Mouse (Mus musculus): ENCODE data around the gene Ppif. TPM values are rescaled to one million over a fixed set of nuclear protein-coding genes. Genes with fewer than 3 reads are reported as not detected.

Ppif gene
- polyA plus RNA-seq, 1 experiment from 2014 or later, result 93.7 TPM

GRCm38 (mm10) chr14:25665314-25665970 is 28.5 kb upstream of the Ppif start:
- H3K36me3 ChIP-seq, result peaks cover 70% of the 10 kb centered on the region
- H3K9ac ChIP-seq, result peak overlapping the region; percentile 28; the same call in 1 of the 2 replicates
- no peak overlapping the region for H3K4me3 ChIP-seq
- no peak overlapping the region for H3K4me2 ChIP-seq
- no peaks in the 10 kb centered on the region for H3K27me3 ChIP-seq (replicated peaks)
- H3K27ac ChIP-seq (replicated peaks), result peak overlapping the region; percentile 73
- 60% methylated on average over 19 of the region's 19 CpGs for WGBS
- H3K4me1 ChIP-seq, result peaks cover 49% of the 10 kb centered on the region
- no peaks in the 10 kb centered on the region for H3K9me3 ChIP-seq
- ATAC-seq (ENCODE audit: extremely low read depth, insufficient number of reproducible peaks, low FRiP score, low TSS enrichment), result no peak

DNA sequence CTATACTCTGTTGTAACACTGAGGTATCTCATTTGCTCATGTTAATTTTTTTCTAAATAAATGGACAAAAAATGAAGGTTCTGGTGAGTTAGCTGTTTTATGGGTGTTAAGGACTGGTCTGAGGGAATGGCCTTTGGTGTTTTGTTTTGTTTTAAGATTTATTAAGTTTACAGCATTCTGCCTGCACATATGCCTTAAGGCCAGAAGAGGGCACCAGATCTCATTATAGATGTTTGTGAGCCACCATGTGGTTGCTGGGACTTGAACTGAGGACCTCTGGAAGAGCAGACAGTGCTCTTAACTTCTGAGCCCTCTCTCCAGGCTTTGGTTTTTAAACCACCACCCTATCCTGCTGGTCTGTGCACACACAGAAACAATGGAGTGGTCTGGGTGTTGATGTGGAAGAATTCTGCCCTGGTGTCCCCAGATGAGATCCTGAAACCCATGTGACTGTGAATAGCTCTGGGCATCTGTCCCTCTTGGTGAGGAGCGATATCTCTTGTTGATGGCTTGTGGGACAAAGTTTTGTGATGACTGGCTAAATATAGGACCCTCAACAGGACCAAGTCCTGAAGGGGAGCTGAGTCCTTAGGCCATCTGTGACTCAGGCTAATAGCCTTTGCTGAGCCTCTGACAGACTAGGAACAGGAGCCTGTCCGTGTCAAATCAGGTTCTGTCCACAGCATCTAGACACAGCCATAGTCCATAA is 27.1 kb upstream of the Ppif start:
- H3K4me1 ChIP-seq, result peaks cover 46% of the 10 kb centered on the region
- ATAC-seq (ENCODE audit: extremely low read depth, insufficient number of reproducible peaks, low FRiP score, low TSS enrichment), result peak; percentile 35
- no peak overlapping the region for H3K4me2 ChIP-seq
- WGBS, result 38% methylated on average over 2 of the region's 2 CpGs
- H3K4me3 ChIP-seq, result no peak overlapping the region
- peak overlapping the region; percentile 92 for H3K27ac ChIP-seq (replicated peaks)
- peaks cover 56% of the 10 kb centered on the region for H3K36me3 ChIP-seq
- no peaks in the 10 kb centered on the region for H3K9me3 ChIP-seq
- no peaks in the 10 kb centered on the region for H3K27me3 ChIP-seq (replicated peaks)
- 0 out of 2 replicates have a peak overlapping the region, but pooled peaks have one; percentile 38 for H3K9ac ChIP-seq

DNA sequence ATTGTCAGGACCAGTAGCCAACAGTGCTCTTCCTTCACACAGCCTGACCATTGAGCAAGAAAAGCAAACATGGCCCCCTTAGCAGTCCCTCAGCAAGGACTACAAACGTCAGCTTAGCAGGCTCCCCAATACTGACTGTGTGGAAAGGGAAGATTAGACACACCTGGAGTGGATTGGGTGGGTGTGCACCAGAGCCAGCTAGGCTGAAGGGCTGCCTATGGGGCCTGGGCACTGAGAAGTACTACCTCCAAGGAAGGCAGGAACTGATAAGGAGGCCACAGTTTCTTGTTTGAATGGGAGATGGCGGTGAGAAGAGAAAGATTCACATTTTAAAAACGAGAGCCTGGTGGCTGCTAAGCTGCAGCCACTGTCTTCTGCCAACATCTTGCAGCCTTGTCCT is 26.4 kb upstream of the Ppif start:
- peaks cover 49% of the 10 kb centered on the region for H3K36me3 ChIP-seq
- peak overlapping the region; percentile 38; the same call in 1 of the 2 replicates for H3K9ac ChIP-seq
- no peak for ATAC-seq (ENCODE audit: extremely low read depth, insufficient number of reproducible peaks, low FRiP score, low TSS enrichment)
- no peak overlapping the region for H3K4me2 ChIP-seq
- no peak overlapping the region for H3K4me3 ChIP-seq
- H3K27ac ChIP-seq (replicated peaks), result peak overlapping the region; percentile 92
- no peaks in the 10 kb centered on the region for H3K9me3 ChIP-seq
- H3K27me3 ChIP-seq (replicated peaks), result no peaks in the 10 kb centered on the region
- H3K4me1 ChIP-seq, result peaks cover 46% of the 10 kb centered on the region
- 38% methylated on average over 3 of the region's 3 CpGs for WGBS

DNA sequence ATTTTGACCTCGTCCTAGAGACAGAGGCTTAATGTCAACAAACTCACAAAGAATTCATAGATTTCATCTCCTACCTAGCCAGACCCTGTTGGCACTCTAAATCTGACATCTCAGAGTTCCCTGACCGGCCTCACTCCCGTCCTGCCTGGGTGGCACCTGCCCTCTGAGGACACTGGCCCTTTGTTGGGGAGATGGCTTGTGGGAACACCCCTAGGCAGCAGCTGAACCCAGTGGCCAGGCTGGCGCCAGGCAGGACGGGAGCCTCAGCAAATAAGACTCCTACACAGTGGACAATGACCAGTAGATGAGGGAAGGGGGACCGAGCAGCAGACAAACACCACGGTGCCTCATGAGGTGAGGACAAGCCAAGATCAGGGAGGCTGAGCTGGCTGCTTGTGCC is 14.3 kb upstream of the Ppif start:
- Histone ChIP-seq H3K9me3 (no peaks in the 10 kb centered on the region), H3K27ac (replicated peaks) (no peak overlapping the region), H3K4me3 (no peak overlapping the region), H3K9ac (no peak overlapping the region), H3K27me3 (replicated peaks) (no peaks in the 10 kb centered on the region), H3K4me2 (no peak overlapping the region), H3K4me1 (0 out of 2 replicates have a peak, but pooled peaks cover 8% of the 10 kb centered on the region), H3K36me3 (no peaks in the 10 kb centered on the region)
- no peak for ATAC-seq (ENCODE audit: extremely low read depth, insufficient number of reproducible peaks, low FRiP score, low TSS enrichment)
- 63% methylated on average over 7 of the region's 7 CpGs for WGBS

DNA sequence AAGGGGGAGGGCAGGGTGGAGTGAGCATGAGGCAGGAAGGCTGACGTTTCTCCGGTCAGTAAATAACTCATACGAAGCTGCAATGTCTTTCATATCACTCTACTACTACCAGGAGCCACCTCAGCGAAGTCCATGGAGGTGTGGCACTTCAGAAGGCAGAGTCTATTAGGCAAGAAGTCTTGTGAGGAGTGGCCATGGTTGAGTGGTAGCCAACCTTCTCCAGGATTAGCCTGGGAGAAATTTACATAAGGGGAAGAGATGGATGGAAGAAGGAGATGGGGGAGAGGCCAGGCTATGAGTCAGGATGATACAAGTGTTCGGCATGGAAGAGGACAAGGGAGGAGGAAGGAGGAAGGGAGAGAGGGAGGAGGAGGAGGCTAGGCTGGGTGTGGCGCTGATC is 11.9 kb upstream of the Ppif start:
- Histone ChIP-seq H3K4me2 (no peak overlapping the region), H3K4me3 (no peak overlapping the region), H3K27ac (replicated peaks) (no peak overlapping the region), H3K27me3 (replicated peaks) (no peaks in the 10 kb centered on the region), H3K36me3 (no peaks in the 10 kb centered on the region), H3K9ac (no peak overlapping the region), H3K9me3 (no peaks in the 10 kb centered on the region), H3K4me1 (peaks cover 29% of the 10 kb centered on the region)
- ATAC-seq (ENCODE audit: extremely low read depth, insufficient number of reproducible peaks, low FRiP score, low TSS enrichment), result no peak
- 66% methylated on average over 6 of the region's 6 CpGs for WGBS

DNA sequence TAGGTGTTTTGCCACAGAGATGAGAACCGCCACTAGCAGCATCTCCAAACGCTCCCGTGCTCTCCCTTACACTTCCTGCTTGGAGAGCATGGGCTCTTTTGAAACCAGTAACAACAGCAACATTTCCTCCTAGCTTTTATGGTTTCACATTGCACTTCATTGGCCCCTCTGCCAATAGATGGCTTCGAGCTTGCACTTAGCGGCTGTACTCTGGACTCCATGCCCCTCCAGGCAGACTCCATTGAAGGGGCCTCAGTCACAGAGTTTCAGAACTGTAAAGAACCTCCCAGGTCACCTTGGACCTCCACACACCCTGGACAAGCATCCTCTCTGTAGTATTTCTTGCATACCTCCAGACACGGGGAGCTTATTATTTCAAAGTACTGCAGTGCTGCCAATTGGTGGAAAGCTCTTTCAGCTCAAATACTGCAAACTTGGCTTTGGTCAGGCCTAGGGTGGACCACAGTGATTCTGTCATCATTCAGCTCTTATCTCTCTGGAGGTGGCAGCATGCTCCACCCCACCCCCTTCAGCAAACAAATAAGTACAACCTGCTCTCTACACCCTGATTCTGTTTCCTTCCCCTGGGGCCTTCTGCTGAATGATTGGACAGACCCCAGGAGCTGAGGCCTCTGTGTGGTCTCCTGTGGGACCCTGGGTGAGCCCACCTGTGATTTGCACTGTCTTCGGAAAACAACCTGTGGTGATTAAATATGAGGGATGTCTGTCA is 7.6 kb upstream of the Ppif start:
- H3K9me3 ChIP-seq, result no peaks in the 10 kb centered on the region
- peaks cover 49% of the 10 kb centered on the region for H3K4me1 ChIP-seq
- peak overlapping the region; percentile 72 for H3K9ac ChIP-seq
- no peak for ATAC-seq (ENCODE audit: extremely low read depth, insufficient number of reproducible peaks, low FRiP score, low TSS enrichment)
- peak overlapping the region; percentile 98 for H3K27ac ChIP-seq (replicated peaks)
- no peaks in the 10 kb centered on the region for H3K36me3 ChIP-seq
- H3K27me3 ChIP-seq (replicated peaks), result no peaks in the 10 kb centered on the region
- no peak overlapping the region for H3K4me3 ChIP-seq
- peak overlapping the region; percentile 22 for H3K4me2 ChIP-seq
- 61% methylated on average over 7 of the region's 7 CpGs for WGBS

- Histone ChIP-seq H3K4me2 (peak overlapping the region; percentile 22), H3K4me3 (no peak overlapping the region), H3K27me3 (replicated peaks) (no peaks in the 10 kb centered on the region), H3K4me1 (peaks cover 49% of the 10 kb centered on the region), H3K27ac (replicated peaks) (peak overlapping the region; percentile 98), H3K36me3 (no peaks in the 10 kb centered on the region), H3K9ac (peak overlapping the region; percentile 72), H3K9me3 (no peaks in the 10 kb centered on the region)
- peak; percentile 68; the same call in 1 of the 2 replicates for ATAC-seq (ENCODE audit: extremely low read depth, insufficient number of reproducible peaks, low FRiP score, low TSS enrichment)
- WGBS, result 48% methylated on average over 10 of the region's 10 CpGs
These were observed 6.7 kb upstream of the Ppif start for GRCm38 (mm10) chr14:25686983-25687901.

- H3K9ac ChIP-seq, result peak overlapping the region; percentile 73
- peak overlapping the region; percentile 80 for H3K27ac ChIP-seq (replicated peaks)
- no peak for ATAC-seq (ENCODE audit: extremely low read depth, insufficient number of reproducible peaks, low FRiP score, low TSS enrichment)
- peaks cover 31% of the 10 kb centered on the region for H3K36me3 ChIP-seq
- 46% methylated on average over 6 of the region's 6 CpGs for WGBS
- peak overlapping the region; percentile 95 for H3K4me3 ChIP-seq
- peak overlapping the region; percentile 93 for H3K4me2 ChIP-seq
- H3K27me3 ChIP-seq (replicated peaks), result no peaks in the 10 kb centered on the region
- H3K4me1 ChIP-seq, result peaks cover 47% of the 10 kb centered on the region
- no peaks in the 10 kb centered on the region for H3K9me3 ChIP-seq
These were observed 575 bp upstream of the Ppif start for GRCm38 (mm10) chr14:25693271-25693887.

GRCm38 (mm10) chr14:25694569-25694897 is 579 bp downstream of the Ppif start:
- Histone ChIP-seq H3K4me1 (peaks cover 39% of the 10 kb centered on the region), H3K9me3 (no peaks in the 10 kb centered on the region), H3K9ac (peak overlapping the region; percentile 98), H3K4me2 (peak overlapping the region; percentile 93), H3K36me3 (peaks cover 42% of the 10 kb centered on the region), H3K27me3 (replicated peaks) (no peaks in the 10 kb centered on the region), H3K27ac (replicated peaks) (peak overlapping the region; percentile 80), H3K4me3 (peak overlapping the region; percentile 95)
- WGBS, result under 1% methylated on average over 10 of the region's 10 CpGs
- ATAC-seq (ENCODE audit: extremely low read depth, insufficient number of reproducible peaks, low FRiP score, low TSS enrichment), result peak; percentile 26

DNA sequence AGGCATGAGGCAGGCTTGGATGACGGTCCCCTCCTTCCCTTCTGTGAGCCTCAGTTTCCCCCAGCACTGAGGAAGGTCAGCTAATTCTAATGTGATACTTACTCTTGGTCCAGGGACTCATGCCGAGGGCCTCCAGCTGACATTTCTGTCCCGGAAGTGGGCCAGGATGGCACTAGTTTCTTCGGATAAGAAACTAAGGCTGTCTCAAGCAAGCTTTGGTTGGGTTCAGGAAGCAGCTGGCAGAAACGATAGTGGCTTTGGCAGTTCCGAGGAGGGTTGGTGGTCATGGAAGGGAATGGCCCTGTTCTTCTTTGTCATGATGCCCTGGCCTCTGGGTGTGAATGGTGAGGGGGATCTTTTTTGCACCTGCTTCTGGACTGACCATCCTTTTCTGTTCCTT is 1.1 kb downstream of the Ppif start:
- Histone ChIP-seq H3K27ac (replicated peaks) (peak overlapping the region; percentile 80; the same call in 1 of the 2 replicates), H3K4me3 (peak overlapping the region; percentile 95), H3K36me3 (peaks cover 48% of the 10 kb centered on the region), H3K4me1 (peaks cover 39% of the 10 kb centered on the region), H3K27me3 (replicated peaks) (no peaks in the 10 kb centered on the region), H3K4me2 (peak overlapping the region; percentile 93), H3K9me3 (no peaks in the 10 kb centered on the region), H3K9ac (peak overlapping the region; percentile 98)
- ATAC-seq (ENCODE audit: extremely low read depth, insufficient number of reproducible peaks, low FRiP score, low TSS enrichment), result no peak
- 39% methylated on average over 6 of the region's 6 CpGs for WGBS

Measured in heart, embryonic 13.5 days (tissue).